Mouse (Mus musculus) forebrain, embryonic 16.5 days (tissue): ENCODE data around the gene AC170998.1. TPM values are rescaled to one million over a fixed set of nuclear protein-coding genes. Genes with fewer than 3 reads are reported as not detected.

Experiments
- ATAC-seq: fragments of 200-750 bp; cut with Nextera tagmentation; 2 replicates; pipeline ENCODE4 v1.8.0; 2017; ENCODE audit warnings: mild to moderate bottlenecking, moderate library complexity
- H3K27ac ChIP-seq: fragments of 300-500 bp; sonication (generic); 2 replicates; pipeline ENCODE4 v1.5.1; 2014; ENCODE audit warnings: low read length, control low read depth
- H3K27me3 ChIP-seq: fragments of 300-500 bp; sonication (generic); replicated peaks from 2 replicates; pipeline ENCODE4 v1.6.1; 2014; ENCODE audit warnings: low read length; ENCODE audit not compliant: control insufficient read depth, insufficient read depth
- H3K36me3 ChIP-seq: fragments of 300-500 bp; sonication (generic); 2 replicates; pipeline ENCODE4 v1.6.1; 2014; ENCODE audit not compliant: control insufficient read depth, insufficient read depth
- H3K4me1 ChIP-seq: fragments of 300-500 bp; sonication (generic); replicated peaks from 2 replicates; pipeline ENCODE4 v1.6.1; 2014; ENCODE audit warnings: low read length; ENCODE audit not compliant: control insufficient read depth, insufficient read depth
- H3K4me2 ChIP-seq: fragments of 300-500 bp; sonication (generic); 2 replicates; pipeline ENCODE4 v1.6.1; 2014; ENCODE audit warnings: mild to moderate bottlenecking, low read length, control low read depth
- H3K4me3 ChIP-seq: fragments of 300-500 bp; sonication (generic); replicated peaks from 2 replicates; pipeline ENCODE4 v1.5.1; 2014; ENCODE audit warnings: mild to moderate bottlenecking, low read length, control low read depth
- H3K9ac ChIP-seq: fragments of 300-500 bp; sonication (generic); replicated peaks from 2 replicates; pipeline ENCODE4 v1.6.1; 2014; ENCODE audit warnings: low read depth, low read length, control low read depth
- H3K9me3 ChIP-seq: fragments of 300-500 bp; sonication (generic); 2 replicates; pipeline ENCODE4 v1.6.1; 2016; ENCODE audit warnings: low read length; ENCODE audit not compliant: control insufficient read depth
- WGBS: fragments of 180-500 bp; shearing (Covaris S2); extraction: QIAGEN DNeasy Blood & Tissue Kit; methylation state at CpG from one replicate; pipeline ENCODE4 v1.1.7; 2014; 5-methylcytosine and 5-hydroxymethylcytosine counted together
- polyA plus RNA-seq: library from polyadenylated mRNA; unstranded; fragments of >200 nt; fragmentation: Nextera tagmentation; extraction: Ambion mirVana; gene quantifications from 2 replicates; pipeline ENCODE4 v1.2.1, GENCODE M21; 2015

AC170998.1 gene
- polyA plus RNA-seq, 1 experiment from 2014 or later: 3.5 TPM

- WGBS: 92% methylated on average over 6 of the region's 6 CpGs
- peaks cover 18% of the 10 kb centered on the region for H3K36me3 ChIP-seq
Observed at GRCm38 (mm10) chr17:28739244-28739643, 13.4 kb downstream of the AC170998.1 start.

GRCm38 (mm10) chr17:28743145-28743866, 17.4 kb downstream of the AC170998.1 start:
- no peaks in the 10 kb centered on the region for H3K9me3 ChIP-seq
- H3K4me1 ChIP-seq: no peaks in the 10 kb centered on the region
- no peak overlapping the region for H3K4me3 ChIP-seq
- ATAC-seq: no peak
- no peaks in the 10 kb centered on the region for H3K27me3 ChIP-seq
- WGBS: 94% methylated on average over 11 of the region's 11 CpGs
- H3K27ac ChIP-seq: no peak overlapping the region
- H3K4me2 ChIP-seq: no peak overlapping the region
- H3K36me3 ChIP-seq: peaks cover 24% of the 10 kb centered on the region
- no peak overlapping the region for H3K9ac ChIP-seq

More at GRCm38 (mm10) chr17:28739244-28739643, 13.4 kb downstream of the AC170998.1 start:
- ATAC-seq: no peak
- Histone ChIP-seq H3K4me3 (no peak overlapping the region), H3K9me3 (no peaks in the 10 kb centered on the region), H3K4me2 (no peak overlapping the region), H3K27ac (no peak overlapping the region), H3K9ac (no peak overlapping the region), H3K4me1 (no peaks in the 10 kb centered on the region), H3K27me3 (no peaks in the 10 kb centered on the region)

- Histone ChIP-seq H3K9ac (no peak overlapping the region), H3K9me3 (no peaks in the 10 kb centered on the region), H3K27me3 (no peaks in the 10 kb centered on the region), H3K4me2 (no peak overlapping the region), H3K27ac (no peak overlapping the region), H3K4me3 (no peak overlapping the region), H3K4me1 (no peaks in the 10 kb centered on the region), H3K36me3 (peaks cover 24% of the 10 kb centered on the region)
- WGBS: 89% methylated on average over 9 of the region's 9 CpGs
- no peak for ATAC-seq
Observed at GRCm38 (mm10) chr17:28743916-28744315, 18.0 kb downstream of the AC170998.1 start.

- no peaks in the 10 kb centered on the region for H3K9me3 ChIP-seq
- H3K4me3 ChIP-seq: no peak overlapping the region
- no peak overlapping the region for H3K4me2 ChIP-seq
- H3K27me3 ChIP-seq: no peaks in the 10 kb centered on the region
- no peaks in the 10 kb centered on the region for H3K4me1 ChIP-seq
- H3K9ac ChIP-seq: no peak overlapping the region
- peaks cover 24% of the 10 kb centered on the region for H3K36me3 ChIP-seq
- WGBS: 83% methylated on average over 6 of the region's 6 CpGs
- no peak for ATAC-seq
- H3K27ac ChIP-seq: no peak overlapping the region
Observed at GRCm38 (mm10) chr17:28745773-28746172, 19.9 kb downstream of the AC170998.1 start.

- peaks cover 17% of the 10 kb centered on the region for H3K36me3 ChIP-seq
- no peak overlapping the region for H3K27ac ChIP-seq
- no peak for ATAC-seq
- H3K4me2 ChIP-seq: no peak overlapping the region
- H3K27me3 ChIP-seq: no peaks in the 10 kb centered on the region
- no peaks in the 10 kb centered on the region for H3K9me3 ChIP-seq
- H3K9ac ChIP-seq: no peak overlapping the region
- no peaks in the 10 kb centered on the region for H3K4me1 ChIP-seq
- no peak overlapping the region for H3K4me3 ChIP-seq
- WGBS: 94% methylated on average over 4 of the region's 4 CpGs
Observed at GRCm38 (mm10) chr17:28748001-28748400, 22.1 kb downstream of the AC170998.1 start.

GRCm38 (mm10) chr17:28750580-28750979, 24.7 kb downstream of the AC170998.1 start:
- Histone ChIP-seq H3K27ac (no peak overlapping the region), H3K4me2 (no peak overlapping the region), H3K4me1 (no peaks in the 10 kb centered on the region), H3K9me3 (no peaks in the 10 kb centered on the region), H3K27me3 (no peaks in the 10 kb centered on the region), H3K4me3 (no peak overlapping the region), H3K36me3 (peaks cover 8% of the 10 kb centered on the region), H3K9ac (no peak overlapping the region)
- WGBS: 85% methylated on average over 6 of the region's 6 CpGs
- no peak for ATAC-seq

- WGBS: 66% methylated on average over 5 of the region's 5 CpGs
- no peaks in the 10 kb centered on the region for H3K27me3 ChIP-seq
- no peaks in the 10 kb centered on the region for H3K9me3 ChIP-seq
- H3K9ac ChIP-seq: no peak overlapping the region
- no peak overlapping the region for H3K4me3 ChIP-seq
- H3K27ac ChIP-seq: no peak overlapping the region
- ATAC-seq: no peak
- no peak overlapping the region for H3K4me2 ChIP-seq
- H3K4me1 ChIP-seq: no peaks in the 10 kb centered on the region
- H3K36me3 ChIP-seq: no peaks in the 10 kb centered on the region
Observed at GRCm38 (mm10) chr17:28756447-28756846, 30.6 kb downstream of the AC170998.1 start.

- Histone ChIP-seq H3K4me1 (no peaks in the 10 kb centered on the region), H3K27me3 (no peaks in the 10 kb centered on the region), H3K4me3 (no peak overlapping the region), H3K9ac (no peak overlapping the region), H3K36me3 (no peaks in the 10 kb centered on the region), H3K9me3 (no peaks in the 10 kb centered on the region), H3K27ac (no peak overlapping the region), H3K4me2 (no peak overlapping the region)
- WGBS: 74% methylated on average over 2 of the region's 2 CpGs
- no peak for ATAC-seq
Observed at GRCm38 (mm10) chr17:28757470-28757869, 31.6 kb downstream of the AC170998.1 start.

GRCm38 (mm10) chr17:28760736-28761312, 34.9 kb downstream of the AC170998.1 start:
- H3K4me1 ChIP-seq: no peaks in the 10 kb centered on the region

More at GRCm38 (mm10) chr17:28760736-28761312, 34.9 kb downstream of the AC170998.1 start:
- H3K9me3 ChIP-seq: no peaks in the 10 kb centered on the region
- 76% methylated on average over 8 of the region's 8 CpGs for WGBS
- H3K36me3 ChIP-seq: no peaks in the 10 kb centered on the region
- H3K27ac ChIP-seq: no peak overlapping the region
- H3K27me3 ChIP-seq: no peaks in the 10 kb centered on the region
- no peak overlapping the region for H3K4me2 ChIP-seq
- no peak overlapping the region for H3K9ac ChIP-seq
- ATAC-seq: no peak
- no peak overlapping the region for H3K4me3 ChIP-seq
